Mouse (Mus musculus) MEL (cell line): ENCODE data around the gene Fcgr1. TPM values are rescaled to one million over a fixed set of nuclear protein-coding genes. Genes with fewer than 3 reads are reported as not detected.
A peak's percentile ranks its signal among the peaks of the same experiment; 100 is the strongest.
"Not testable (repeated sequence)": the region's sequence is repeated elsewhere in the genome, so short reads cannot be mapped to it uniquely, and the experiment has no call there.

Experiments
- DNase-seq: peaks from one replicate; pipeline ENCODE4 v3.0.0; 2011; ENCODE audit warnings: low read depth, low spot score
- H3K27ac ChIP-seq: 2 replicates; pipeline ENCODE4 v1.5.1; 2012; ENCODE audit warnings: low read depth, mild to moderate bottlenecking, control low read depth, low read length, moderate library complexity; ENCODE audit not compliant: control insufficient read depth
- H3K27me3 ChIP-seq, 2 experiments: fragments of 150-350 bp in 1 of 2; sonication (generic) in 1 of 2; 2 replicates each; pipeline ENCODE4 v1.6.1; 2012; ENCODE audit warnings: low read length in 2 of 2, mild to moderate bottlenecking in 2 of 2, improper control_type of control experiment in 1 of 2, moderate library complexity in 1 of 2; ENCODE audit not compliant: insufficient read depth in 2 of 2, control insufficient read depth in 1 of 2
- H3K36me3 ChIP-seq, 2 experiments: 2 replicates each; pipeline ENCODE4 v1.6.1; 2012 to 2014; ENCODE audit warnings: low read length in 2 of 2, improper control_type of control experiment in 1 of 2, inconsistent platforms in 1 of 2, mild to moderate bottlenecking in 1 of 2; ENCODE audit not compliant: insufficient read depth in 2 of 2, control insufficient read depth in 1 of 2
- H3K4me1 ChIP-seq, 2 experiments: fragments of 150-350 bp in 1 of 2; sonication (generic) in 1 of 2; 2 replicates each; pipeline ENCODE4 v1.6.1; 2012; ENCODE audit warnings: low read length in 2 of 2, improper control_type of control experiment in 1 of 2, mild to moderate bottlenecking in 1 of 2; ENCODE audit not compliant: insufficient read depth in 2 of 2, control insufficient read depth in 1 of 2
- H3K4me3 ChIP-seq, 2 experiments: fragments of 150-350 bp in 1 of 2; sonication (generic) in 1 of 2; 2 replicates each; pipeline ENCODE4 v1.5.1; 2012; ENCODE audit warnings: low read depth in 2 of 2, low read length in 2 of 2, mild to moderate bottlenecking in 2 of 2, moderate library complexity in 2 of 2, control low read depth in 1 of 2, improper control_type of control experiment in 1 of 2; ENCODE audit not compliant: control insufficient read depth in 1 of 2, insufficient read depth in 1 of 2
- H3K79me2 ChIP-seq: 2 replicates; pipeline ENCODE4 v1.6.1; 2012; ENCODE audit warnings: mild to moderate bottlenecking, low read length, moderate library complexity; ENCODE audit not compliant: control insufficient read depth, poor library complexity, insufficient read depth
- H3K9ac ChIP-seq: 2 replicates; pipeline ENCODE4 v1.6.1; 2012; ENCODE audit warnings: low read depth, mild to moderate bottlenecking, control low read depth, low read length, moderate library complexity; ENCODE audit not compliant: control insufficient read depth, poor library complexity, severe bottlenecking
- H3K9me3 ChIP-seq: fragments of 150-350 bp; sonication (generic); replicated peaks from 2 replicates; pipeline ENCODE4 v1.6.1; 2012; ENCODE audit warnings: mild to moderate bottlenecking, low read length, improper control_type of control experiment, moderate library complexity; ENCODE audit not compliant: insufficient read depth
- CHD1 ChIP-seq: IDR thresholded peaks from 2 replicates; pipeline ENCODE4 v1.6.1; 2012; ENCODE audit warnings: low read depth, mild to moderate bottlenecking, inconsistent platforms, low read length, improper control_type of control experiment
- CTCF ChIP-seq, 3 experiments: IDR thresholded peaks in 2 of 3; conservative IDR thresholded peaks in 1 of 3; 2 replicates each; pipeline ENCODE4 v1.5.1; 2011 to 2012; ENCODE audit warnings: low read length in 3 of 3, low read depth in 2 of 3, mild to moderate bottlenecking in 2 of 3, improper control_type of control experiment in 1 of 3, inconsistent platforms in 1 of 3, mixed read lengths in 1 of 3, moderate library complexity in 1 of 3; ENCODE audit not compliant: control insufficient read depth in 1 of 3, insufficient read depth in 1 of 3, poor library complexity in 1 of 3, severe bottlenecking in 1 of 3
- EP300 ChIP-seq, 2 experiments: IDR thresholded peaks; 2 replicates each; pipeline ENCODE4 v1.6.1; 2011; ENCODE audit warnings: improper control_type of control experiment in 2 of 2, low read length in 2 of 2, low read depth in 1 of 2, mild to moderate bottlenecking in 1 of 2
- ETS1 ChIP-seq: IDR thresholded peaks from 2 replicates; pipeline ENCODE4 v1.6.1; 2012; ENCODE audit warnings: low read depth, mild to moderate bottlenecking, inconsistent platforms, low read length, improper control_type of control experiment, moderate library complexity
- GABPA ChIP-seq: IDR thresholded peaks from 2 replicates; pipeline ENCODE4 v1.6.1; 2012; ENCODE audit warnings: low read depth, mild to moderate bottlenecking, inconsistent platforms, low read length, improper control_type of control experiment, moderate library complexity
- MAFK ChIP-seq: IDR thresholded peaks from 2 replicates; pipeline ENCODE4 v1.6.1; 2011; ENCODE audit warnings: low read depth, mild to moderate bottlenecking, low read length, improper control_type of control experiment, borderline replicate concordance
- MXI1 ChIP-seq: IDR thresholded peaks from 2 replicates; pipeline ENCODE4 v1.6.1; 2011; ENCODE audit warnings: mild to moderate bottlenecking, low read depth, low read length, improper control_type of control experiment
- NRF1 ChIP-seq: IDR thresholded peaks from 2 replicates; pipeline ENCODE4 v1.6.1; 2014; ENCODE audit warnings: low read depth, mild to moderate bottlenecking, inconsistent platforms, low read length, improper control_type of control experiment, moderate library complexity; ENCODE audit not compliant: poor library complexity, insufficient read depth, severe bottlenecking
- POLR2AphosphoS5 ChIP-seq: IDR thresholded peaks from 2 replicates; pipeline ENCODE4 v1.6.1; 2012; ENCODE audit warnings: low read depth, borderline replicate concordance, mild to moderate bottlenecking, inconsistent platforms, low read length, moderate library complexity, mixed read lengths
- SIN3A ChIP-seq: IDR thresholded peaks from 2 replicates; pipeline ENCODE4 v1.6.1; 2012; ENCODE audit warnings: low read length, improper control_type of control experiment, inconsistent platforms
- TBP ChIP-seq: IDR thresholded peaks from 2 replicates; pipeline ENCODE4 v1.8.0; 2011; ENCODE audit warnings: low read depth, low read length, improper control_type of control experiment
- USF2 ChIP-seq, 2 experiments: IDR thresholded peaks; 2 replicates each; pipeline ENCODE4 v1.6.1; 2011 to 2012; ENCODE audit warnings: improper control_type of control experiment in 2 of 2, low read length in 2 of 2, borderline replicate concordance in 1 of 2, inconsistent platforms in 1 of 2, low read depth in 1 of 2, mild to moderate bottlenecking in 1 of 2; ENCODE audit not compliant: insufficient read depth in 1 of 2
- ZNF384 ChIP-seq: IDR thresholded peaks from 2 replicates; pipeline ENCODE4 v1.6.1; 2012; ENCODE audit warnings: low read depth, mild to moderate bottlenecking, inconsistent platforms, low read length, improper control_type of control experiment
- polyA plus RNA-seq, 2 experiments: library from polyadenylated mRNA; stranded (reverse) in 1 of 2; unstranded in 1 of 2; fragments of >175 nt in 1 of 2; fragments of >200 nt in 1 of 2; gene quantifications; 2 replicates each; pipeline versions ENCODE4 v1.2.1 to v1.2.4; 2012; ENCODE audit warnings: low replicate concordance in 2 of 2, low read depth in 1 of 2; ENCODE audit not compliant: insufficient read length in 2 of 2, insufficient read depth in 1 of 2, missing spikeins in 1 of 2
- total RNA-seq: library from RNA; depleted of rRNA; stranded (reverse); fragments of 300-350 nt; gene quantifications from 2 replicates; pipeline ENCODE4 v1.2.3, GENCODE M21; 2012

Fcgr1 gene
- total and polyA plus RNA-seq, 3 experiments: 2.8 to 4.7 TPM; not detected in 1

DNA sequence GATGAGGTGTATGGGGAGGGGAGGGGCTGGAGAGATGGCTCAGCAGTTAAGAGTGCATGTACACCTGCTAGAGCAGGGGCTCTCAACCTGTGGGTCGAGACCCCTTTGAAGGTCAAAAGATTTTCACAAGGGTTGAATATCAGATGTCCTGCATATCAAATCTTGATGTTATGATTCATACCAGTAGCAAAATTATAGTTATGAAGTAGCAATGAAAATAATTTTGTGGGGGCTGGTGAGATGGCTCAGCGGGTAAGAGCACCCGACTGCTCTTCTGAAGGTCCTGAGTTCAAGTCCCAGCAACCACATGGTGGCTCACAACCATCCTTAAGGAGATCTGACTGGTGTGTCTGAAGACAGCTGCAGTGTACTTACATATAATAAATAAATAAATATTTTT lies 3.0 kb downstream of the Fcgr1 start:
- H3K27me3 ChIP-seq, H3K79me2 ChIP-seq, H3K4me3 ChIP-seq, H3K9me3 ChIP-seq, DNase-seq, H3K27ac ChIP-seq, H3K9ac ChIP-seq: not testable (repeated sequence)
- TF ChIP-seq TBP: peak; percentile 92
- Histone ChIP-seq H3K36me3 (peaks cover 0 to 14% of the 10 kb centered on the region in 2 experiments; a peak in 2 of 4 replicates), H3K4me1 (peaks cover 16 to 25% of the 10 kb centered on the region in 2 experiments)

DNA sequence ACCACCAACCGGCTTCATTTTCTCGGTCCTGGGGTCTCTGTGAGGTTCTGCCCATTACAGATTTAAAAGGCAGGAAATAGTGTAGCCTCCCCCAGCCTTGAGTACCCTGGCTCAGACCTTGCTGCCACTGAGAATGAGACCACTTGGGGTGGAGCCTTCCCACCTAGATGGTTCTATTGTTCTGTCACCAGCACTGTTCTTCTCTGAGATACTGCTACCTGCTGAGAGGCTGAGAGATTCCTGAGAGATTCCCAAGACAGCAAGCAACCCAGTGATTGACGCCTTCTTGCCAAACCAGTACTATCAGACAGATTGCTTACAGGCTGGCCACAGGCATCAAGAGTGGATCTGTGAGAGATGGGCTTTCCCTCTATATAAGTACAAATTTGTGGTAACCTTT lies 4.6 kb downstream of the Fcgr1 start:
- Histone ChIP-seq H3K36me3 (peaks cover 0 to 11% of the 10 kb centered on the region in 2 experiments; a peak in 2 of 4 replicates), H3K9me3 (no peaks in the 10 kb centered on the region), H3K4me3 (no peak overlapping the region), H3K27me3 (no peaks in the 10 kb centered on the region), H3K4me1 (peaks cover 13 to 20% of the 10 kb centered on the region in 2 experiments), H3K27ac (no peak overlapping the region), H3K9ac (no peak overlapping the region), H3K79me2 (no peaks in the 10 kb centered on the region)
- no peak for DNase-seq
- no peak for TF ChIP-seq SIN3A
- no peak for TF ChIP-seq NRF1
- TF ChIP-seq MXI1: no peak
- TF ChIP-seq POLR2AphosphoS5: no peak
- TF ChIP-seq GABPA: no peak
- TF ChIP-seq ZNF384: no peak
- TF ChIP-seq MAFK: no peak
- TF ChIP-seq USF2 (IDR thresholded peaks at IDR 0.05; ENCODE audit: borderline replicate concordance in 1 of 2, insufficient read depth in 1 of 2, low read depth in 1 of 2, low read length in 2 of 2): no peak
- no peak for TF ChIP-seq CHD1
- TF ChIP-seq ETS1: no peak

DNA sequence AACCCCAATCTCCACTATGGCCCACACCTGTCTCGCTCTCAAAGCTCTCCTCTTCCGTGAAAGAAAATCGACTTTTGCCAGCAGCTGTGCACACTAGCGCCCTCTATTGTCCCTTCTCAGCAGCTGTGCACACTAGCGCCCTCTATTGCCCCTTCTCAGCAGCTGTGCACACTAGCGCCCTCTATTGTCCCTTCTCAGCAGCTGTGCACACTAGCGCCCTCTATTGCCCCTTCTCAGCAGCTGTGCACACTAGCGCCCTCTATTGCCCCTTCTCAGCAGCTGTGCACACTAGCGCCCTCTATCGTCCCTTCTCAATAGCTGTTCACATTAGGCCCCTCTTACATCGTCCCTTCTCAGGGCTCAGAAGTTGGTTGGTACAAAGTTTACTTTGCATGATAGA lies 6.4 kb downstream of the Fcgr1 start:
- H3K79me2 ChIP-seq, H3K4me3 ChIP-seq, H3K27me3 ChIP-seq, H3K9ac ChIP-seq, H3K9me3 ChIP-seq, H3K36me3 ChIP-seq, H3K4me1 ChIP-seq, H3K27ac ChIP-seq: not testable (repeated sequence)
- peak; percentile 43 for DNase-seq
- TF ChIP-seq CTCF (IDR thresholded peaks at IDR 0.05 in 2 of 3, conservative IDR thresholded peaks at IDR 0.05 in 1 of 3; ENCODE audit: control insufficient read depth in 1 of 3, insufficient read depth in 1 of 3, low read depth in 2 of 3, low read length in 3 of 3, poor library complexity in 1 of 3, severe bottlenecking in 1 of 3) (peak; percentile 46 to 94 (median 91); a peak in 5 of 6 replicates), EP300 (IDR thresholded peaks at IDR 0.05; ENCODE audit: low read depth in 1 of 2, low read length in 2 of 2) (peak in 1 of 2 experiments; percentile 53; a peak in 1 of 4 replicates)
